12 mouse cellular contexts compared by ENCODE assay signal in genomic region chr1:92698541-92698940, GRCm38 (mm10). TPM values are rescaled to one million over a fixed set of nuclear protein-coding genes. Genes with fewer than 3 reads are reported as not detected.
DNase-seq lines count a peak whose midpoint lies in the region; ATAC-seq and TF ChIP-seq lines count a peak whose summit lies in the region.
"Had no signal": no experiment of that assay in that cellular context is flagged by ENCODE, and none has a peak within 500 bp of the region (broad histone marks: within the 10 kb centered on the region; RNA-seq: fewer than 3 reads in every experiment).

No protein-coding gene starts in this region.

- peaks cover 5% of the 10 kb centered on the region; the same call in 1 of the 2 replicates for H3K4me1 ChIP-seq in heart, adult 2 months (ENCODE audit: control insufficient read depth, insufficient read depth, low read length)
- peaks cover 18% of the 10 kb centered on the region; the same call in 1 of the 2 replicates for H3K4me1 ChIP-seq in kidney, embryonic 14.5 days (ENCODE audit: control insufficient read depth, insufficient read depth, low read length)
- H3K4me1 ChIP-seq in midbrain, embryonic 15.5 days: peaks cover 5% of the 10 kb centered on the region
- H3K4me1 ChIP-seq in midbrain, embryonic 16.5 days (ENCODE audit: control insufficient read depth, insufficient read depth, low read length): 0 out of 2 replicates have a peak, but pooled peaks cover 2% of the 10 kb centered on the region
- H3K4me1 ChIP-seq in stomach, postnatal 0 days (replicated peaks; ENCODE audit: control insufficient read depth, insufficient read depth): peaks cover 6% of the 10 kb centered on the region

- H3K4me2 ChIP-seq in kidney, embryonic 14.5 days (replicated peaks; ENCODE audit: low read depth, low read length): no peak overlapping the region
- H3K4me2 ChIP-seq in midbrain, embryonic 15.5 days: no peak overlapping the region
- H3K4me2 ChIP-seq in midbrain, embryonic 16.5 days (ENCODE audit: low read length): no peak overlapping the region
- H3K4me2 ChIP-seq in stomach, postnatal 0 days (replicated peaks; ENCODE audit: low read depth): no peak overlapping the region

- H3K27ac ChIP-seq in heart, adult 2 months: peak overlapping the region; percentile 56
- no peak overlapping the region for H3K27ac ChIP-seq in kidney, embryonic 14.5 days (ENCODE audit: low read depth, low read length)
- no peak overlapping the region for H3K27ac ChIP-seq in midbrain, embryonic 15.5 days
- no peak overlapping the region for H3K27ac ChIP-seq in midbrain, embryonic 16.5 days (ENCODE audit: low read length)
- H3K27ac ChIP-seq in stomach, postnatal 0 days (replicated peaks): no peak overlapping the region

- no peaks in the 10 kb centered on the region for H3K36me3 ChIP-seq in heart, adult 2 months (ENCODE audit: control insufficient read depth, insufficient read depth, low read length)
- no peaks in the 10 kb centered on the region for H3K36me3 ChIP-seq in kidney, embryonic 14.5 days (ENCODE audit: control insufficient read depth, insufficient read depth, low read length)
- H3K36me3 ChIP-seq in midbrain, embryonic 15.5 days (replicated peaks): no peaks in the 10 kb centered on the region
- H3K36me3 ChIP-seq in midbrain, embryonic 16.5 days (ENCODE audit: control insufficient read depth, insufficient read depth, low read length): no peaks in the 10 kb centered on the region
- no peaks in the 10 kb centered on the region for H3K36me3 ChIP-seq in stomach, postnatal 0 days (ENCODE audit: control insufficient read depth, insufficient read depth, low read length)

- no peak overlapping the region for H3K4me3 ChIP-seq in heart, adult 2 months
- no peak overlapping the region for H3K4me3 ChIP-seq in kidney, embryonic 14.5 days (ENCODE audit: low read length)
- no peak overlapping the region for H3K4me3 ChIP-seq in midbrain, embryonic 15.5 days
- H3K4me3 ChIP-seq in midbrain, embryonic 16.5 days (ENCODE audit: low read depth, low read length): no peak overlapping the region
- H3K4me3 ChIP-seq in stomach, postnatal 0 days (ENCODE audit: low read depth, low read length): no peak overlapping the region

- no peaks in the 10 kb centered on the region for H3K79me2 ChIP-seq in heart, adult 2 months (replicated peaks; ENCODE audit: control insufficient read depth, insufficient read depth, low read length)

- no peak for TF ChIP-seq POLR2A in heart, adult 2 months (IDR thresholded peaks at IDR 0.05; ENCODE audit: insufficient read depth, low read depth, low read length)

- no peak for TF ChIP-seq CTCF in heart, adult 2 months (IDR thresholded peaks at IDR 0.05)
- TF ChIP-seq CTCF in stomach, postnatal 0 days (IDR thresholded peaks at IDR 0.05; ENCODE audit: low read depth): no peak

- no peak for DNase-seq in heart, adult 2 months
- DNase-seq in heart, adult 11 months: no peak
- no peak for DNase-seq in kidney, postnatal 4 days
- DNase-seq in stomach, postnatal 0 days (ENCODE audit: low spot score): no peak

- no peaks in the 10 kb centered on the region for H3K27me3 ChIP-seq in heart, adult 2 months (ENCODE audit: control insufficient read depth, insufficient read depth, low read length)
- no peaks in the 10 kb centered on the region for H3K27me3 ChIP-seq in kidney, embryonic 14.5 days (ENCODE audit: control insufficient read depth, insufficient read depth, low read length)
- no peaks in the 10 kb centered on the region for H3K27me3 ChIP-seq in midbrain, embryonic 15.5 days (replicated peaks)
- no peaks in the 10 kb centered on the region; the same call in 1 of the 2 replicates for H3K27me3 ChIP-seq in midbrain, embryonic 16.5 days (ENCODE audit: control insufficient read depth, insufficient read depth, low read depth, low read length)
- H3K27me3 ChIP-seq in stomach, postnatal 0 days (ENCODE audit: control insufficient read depth, insufficient read depth, low read length): no peaks in the 10 kb centered on the region
- H3K27me3 ChIP-seq: Patski had no signal

- no peak overlapping the region for H3K9ac ChIP-seq in heart, adult 2 months (ENCODE audit: low read depth, low read length)
- no peak overlapping the region; the same call in 1 of the 2 replicates for H3K9ac ChIP-seq in kidney, embryonic 14.5 days (ENCODE audit: low read depth, low read length)
- H3K9ac ChIP-seq in midbrain, embryonic 15.5 days: no peak overlapping the region
- no peak overlapping the region for H3K9ac ChIP-seq in midbrain, embryonic 16.5 days (ENCODE audit: low read depth, low read length)
- 0 out of 2 replicates have a peak overlapping the region, but pooled peaks have one; percentile 1 for H3K9ac ChIP-seq in stomach, postnatal 0 days (ENCODE audit: low read length)

- H3K9me3 ChIP-seq in kidney, embryonic 14.5 days (ENCODE audit: control insufficient read depth, low read length): no peaks in the 10 kb centered on the region
- no peaks in the 10 kb centered on the region for H3K9me3 ChIP-seq in midbrain, embryonic 15.5 days
- H3K9me3 ChIP-seq in midbrain, embryonic 16.5 days (replicated peaks; ENCODE audit: control insufficient read depth, low read length, poor library complexity, severe bottlenecking): no peaks in the 10 kb centered on the region
- no peaks in the 10 kb centered on the region for H3K9me3 ChIP-seq in stomach, postnatal 0 days (ENCODE audit: control insufficient read depth, low read length)

- TF ChIP-seq EP300 in heart, adult 2 months (IDR thresholded peaks at IDR 0.05; ENCODE audit: insufficient read depth, low read depth, low read length): no peak
- TF ChIP-seq EP300 in stomach, postnatal 0 days (optimal IDR thresholded peaks at IDR 0.05): no peak

- intact Hi-C loops in heart, adult 2 months (cut with DNase I): loop anchor here (2.0 to 5.0 kb wide), 3 partner anchors 44 to 199 kb away; no protein-coding TSS in a partner anchor

- WGBS in heart, adult 2 months: 66% methylated on average over 3 of the region's 3 CpGs
- 89% methylated on average over 3 of the region's 3 CpGs for WGBS in kidney, embryonic 14.5 days
- 90% methylated on average over 3 of the region's 3 CpGs for whole genome bisulfite sequencing in midbrain, embryonic 15.5 days
- WGBS in midbrain, embryonic 16.5 days: 90% methylated on average over 3 of the region's 3 CpGs
- WGBS in stomach, postnatal 0 days: 80% methylated on average over 3 of the region's 3 CpGs

- 0 out of 2 replicates have a peak, but pooled peaks have one; percentile 2 for ATAC-seq in kidney, embryonic 14.5 days (ENCODE audit: low FRiP score, low TSS enrichment)
- 0 out of 2 replicates have a peak, but pooled peaks have one; percentile 21 for ATAC-seq in midbrain, embryonic 15.5 days (replicated peaks)
- ATAC-seq in midbrain, embryonic 16.5 days: no peak
- no peak for ATAC-seq in stomach, postnatal 0 days (ENCODE audit: low FRiP score, low TSS enrichment)
- ATAC-seq in CD4-positive, CD25-positive, alpha-beta regulatory T cell, adult 4 months: no peak
- ATAC-seq: inflammation-experienced regulatory T-cells, adult 6 months; Patski had no signal

RNA-seq across cellular contexts. Expression of gene Otos, which starts 49.9 kb away (rescaled TPM):
- not detected for total RNA-seq in heart, adult 2 months (2021)
- not detected in 2 replicates for polyA plus RNA-seq in heart, adult 2 months (2012; rRNA removed)
- 0.43 TPM in 1 of 2 replicates, not detected in the other for polyA plus RNA-seq in kidney, embryonic 14.5 days (2014; fragmentation: Nextera tagmentation; extraction: Ambion mirVana)
- 0.35 TPM in 1 of 2 replicates, not detected in the other for polyA plus RNA-seq in midbrain, embryonic 15.5 days (2015; fragmentation: Nextera tagmentation; extraction: Ambion mirVana)
- 0.65 TPM in 1 of 2 replicates, not detected in the other for polyA plus RNA-seq in midbrain, embryonic 16.5 days (2015; fragmentation: Nextera tagmentation; extraction: Ambion mirVana)
- 0.16 and 0.18 TPM in 2 replicates for polyA plus RNA-seq in stomach, postnatal 0 days (2015; fragmentation: Nextera tagmentation; extraction: Ambion mirVana)
- 1 to 10 TPM in 1 of 2 experiments, under 1 TPM in 1; 0.94 to 1.8 TPM for polyA plus RNA-seq in CD4-positive, CD25-positive, alpha-beta regulatory T cell, adult 4 months (2017; shearing (Covaris generic))
- total RNA-seq: adrenal gland, adult 18-20 months; left cerebral cortex, postnatal 25 days had no signal

RNA-seq across cellular contexts. Expression of gene Cops9, which starts 56.8 kb away (rescaled TPM):
- total RNA-seq in heart, adult 2 months (2021): 100 to 1,000 TPM; 215 to 241 TPM
- 144 and 181 TPM in 2 replicates for polyA plus RNA-seq in heart, adult 2 months (2012; rRNA removed)
- polyA plus RNA-seq in kidney, embryonic 14.5 days (2014; fragmentation: Nextera tagmentation; extraction: Ambion mirVana): 414 and 584 TPM in 2 replicates
- polyA plus RNA-seq in midbrain, embryonic 15.5 days (2015; fragmentation: Nextera tagmentation; extraction: Ambion mirVana): 526 and 562 TPM in 2 replicates
- polyA plus RNA-seq in midbrain, embryonic 16.5 days (2015; fragmentation: Nextera tagmentation; extraction: Ambion mirVana): 492 and 521 TPM in 2 replicates
- polyA plus RNA-seq in stomach, postnatal 0 days (2015; fragmentation: Nextera tagmentation; extraction: Ambion mirVana): 375 and 396 TPM in 2 replicates
- polyA plus RNA-seq in CD4-positive, CD25-positive, alpha-beta regulatory T cell, adult 4 months (2017; shearing (Covaris generic)): 100 to 1,000 TPM; 161 to 251 TPM

Comparison
In these comparisons a context has a peak if more than half of its experiments do, and no peak if none do; other contexts are left out.
1. ATAC-seq: peak in kidney, embryonic 14.5 days (single experiment) and midbrain, embryonic 15.5 days (single experiment); none in midbrain, embryonic 16.5 days (single experiment), stomach, postnatal 0 days (single experiment) and CD4-positive, CD25-positive, alpha-beta regulatory T cell, adult 4 months (single experiment).